Mouse (Mus musculus): ENCODE data around the gene Uqcrq. TPM values are rescaled to one million over a fixed set of nuclear protein-coding genes. Genes with fewer than 3 reads are reported as not detected.

Uqcrq gene
- total RNA-seq, 1 experiment, result 76.9 TPM

DNA sequence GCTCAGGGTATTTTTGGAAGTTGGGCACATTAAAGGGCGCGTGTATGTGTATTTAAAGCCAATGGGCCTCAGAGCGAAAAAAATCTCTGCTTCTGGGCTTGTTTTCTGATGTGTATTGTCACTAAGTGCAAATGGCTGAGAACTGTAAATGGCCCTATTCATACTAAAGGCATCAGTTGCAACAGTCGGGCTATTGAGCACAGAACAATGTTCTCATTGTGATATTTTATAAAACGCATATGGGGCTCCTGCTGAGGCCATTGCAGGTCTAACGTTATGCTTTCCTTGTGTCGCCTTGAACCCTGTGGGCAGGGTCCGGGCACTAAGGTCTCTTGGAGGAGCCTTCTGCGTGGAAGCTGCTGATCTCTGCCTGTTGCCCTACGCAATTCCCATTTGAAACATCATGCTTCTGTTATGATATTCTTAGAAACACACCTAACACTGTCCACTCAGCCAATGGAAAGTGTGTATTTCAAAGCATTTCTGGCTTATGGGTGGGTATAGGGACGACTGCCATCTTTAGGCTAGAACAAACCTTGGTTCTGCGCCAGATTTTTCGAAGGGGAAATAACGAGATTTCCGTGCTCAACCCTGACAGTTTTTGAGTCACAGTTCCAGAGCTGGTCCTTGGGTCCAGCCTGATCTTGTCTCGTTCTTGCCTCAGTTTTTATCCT lies 38.8 kb upstream of the Uqcrq start:
- Histone ChIP-seq H3K9ac (ENCODE audit: insufficient read depth, low read depth, low read length, poor library complexity, severe bottlenecking) (no peak overlapping the region), H3K4me1 (ENCODE audit: control insufficient read depth in 2 of 2, insufficient read depth in 2 of 2, low read length in 2 of 2, poor library complexity in 1 of 2) (peaks cover 3 to 5% of the 10 kb centered on the region in 2 experiments; a peak in 3 of 4 replicates), H3K27ac (ENCODE audit: insufficient read depth, low read depth, low read length, poor library complexity, severe bottlenecking) (no peak overlapping the region), H3K9me3 (ENCODE audit: control insufficient read depth, insufficient read depth, low read depth, low read length) (no peaks in the 10 kb centered on the region), H3K4me3 (ENCODE audit: insufficient read depth in 1 of 2, low read depth in 1 of 2, low read length in 2 of 2, poor library complexity in 1 of 2, severe bottlenecking in 1 of 2) (no peak overlapping the region), H3K36me3 (ENCODE audit: control insufficient read depth, insufficient read depth, low read length, poor library complexity, severe bottlenecking) (no peaks in the 10 kb centered on the region)
- TF ChIP-seq MAFK (IDR thresholded peaks at IDR 0.05; ENCODE audit: insufficient read depth, low read depth, low read length) (no peak), HCFC1 (IDR thresholded peaks at IDR 0.05; ENCODE audit: borderline replicate concordance, insufficient read depth, low read length) (no peak), ZC3H11A (IDR thresholded peaks at IDR 0.05; ENCODE audit: borderline replicate concordance, low read depth, low read length) (no peak), ZNF384 (IDR thresholded peaks at IDR 0.05; ENCODE audit: low read depth, low read length) (no peak), CHD2 (IDR thresholded peaks at IDR 0.05; ENCODE audit: low read depth, low read length) (no peak)
- in situ Hi-C loops (cut with MboI; ENCODE audit: low sequenced_read_pairs in 2 of 2, unreplicated experiment in 2 of 2), result no loop called here
- DNase-seq (ENCODE audit: low read depth, low spot score), result no peak

- no peaks in the 10 kb centered on the region for H3K36me3 ChIP-seq (ENCODE audit: control insufficient read depth, insufficient read depth, low read length, poor library complexity, severe bottlenecking)
- peak; percentile 80 for DNase-seq (ENCODE audit: low read depth, low spot score)
- no peak overlapping the region for H3K27ac ChIP-seq (ENCODE audit: insufficient read depth, low read depth, low read length, poor library complexity, severe bottlenecking)
- H3K4me3 ChIP-seq (ENCODE audit: insufficient read depth in 1 of 2, low read depth in 1 of 2, low read length in 2 of 2, poor library complexity in 1 of 2, severe bottlenecking in 1 of 2), result peak overlapping the region; percentile 62 to 71
- peak overlapping the region; percentile 62 for H3K9ac ChIP-seq (ENCODE audit: insufficient read depth, low read depth, low read length, poor library complexity, severe bottlenecking)
- in situ Hi-C loops (cut with MboI; ENCODE audit: low sequenced_read_pairs in 2 of 2, unreplicated experiment in 2 of 2), result no loop called here
- peaks cover 3 to 5% of the 10 kb centered on the region in 2 experiments; a peak in 3 of 4 replicates for H3K4me1 ChIP-seq (ENCODE audit: control insufficient read depth in 2 of 2, insufficient read depth in 2 of 2, low read length in 2 of 2, poor library complexity in 1 of 2)
- peak; percentile 67; the same call in 1 of the 2 replicates for TF ChIP-seq MAFK (IDR thresholded peaks at IDR 0.05; ENCODE audit: insufficient read depth, low read depth, low read length)
- TF ChIP-seq ZNF384 (IDR thresholded peaks at IDR 0.05; ENCODE audit: low read depth, low read length), result no peak
- TF ChIP-seq HCFC1 (IDR thresholded peaks at IDR 0.05; ENCODE audit: borderline replicate concordance, insufficient read depth, low read length), result peak; percentile 36; the same call in 1 of the 2 replicates
- no peaks in the 10 kb centered on the region for H3K9me3 ChIP-seq (ENCODE audit: control insufficient read depth, insufficient read depth, low read depth, low read length)
Measured at GRCm38 (mm10) chr11:53466231-53466971, 35.8 kb upstream of the Uqcrq start.

- in situ Hi-C loops (cut with MboI; ENCODE audit: low sequenced_read_pairs in 2 of 2, unreplicated experiment in 2 of 2), result no loop called here
- Histone ChIP-seq H3K9ac (ENCODE audit: insufficient read depth, low read depth, low read length, poor library complexity, severe bottlenecking) (peak overlapping the region; percentile 31; the same call in 1 of the 2 replicates), H3K4me3 (ENCODE audit: insufficient read depth in 1 of 2, low read depth in 1 of 2, low read length in 2 of 2, poor library complexity in 1 of 2, severe bottlenecking in 1 of 2) (peak overlapping the region; percentile 42 to 65; a peak in 3 of 4 replicates), H3K9me3 (ENCODE audit: control insufficient read depth, insufficient read depth, low read depth, low read length) (no peaks in the 10 kb centered on the region), H3K27ac (ENCODE audit: insufficient read depth, low read depth, low read length, poor library complexity, severe bottlenecking) (no peak overlapping the region), H3K36me3 (ENCODE audit: control insufficient read depth, insufficient read depth, low read length, poor library complexity, severe bottlenecking) (no peaks in the 10 kb centered on the region), H3K4me1 (ENCODE audit: control insufficient read depth in 2 of 2, insufficient read depth in 2 of 2, low read length in 2 of 2, poor library complexity in 1 of 2) (peaks cover 3 to 5% of the 10 kb centered on the region in 2 experiments; a peak in 3 of 4 replicates)
- no peak for DNase-seq (ENCODE audit: low read depth, low spot score)
- TF ChIP-seq HCFC1 (IDR thresholded peaks at IDR 0.05; ENCODE audit: borderline replicate concordance, insufficient read depth, low read length) (no peak), CHD2 (IDR thresholded peaks at IDR 0.05; ENCODE audit: low read depth, low read length) (no peak), ZNF384 (IDR thresholded peaks at IDR 0.05; ENCODE audit: low read depth, low read length) (no peak), ZC3H11A (IDR thresholded peaks at IDR 0.05; ENCODE audit: borderline replicate concordance, low read depth, low read length) (no peak), MAFK (IDR thresholded peaks at IDR 0.05; ENCODE audit: insufficient read depth, low read depth, low read length) (no peak)
Measured at GRCm38 (mm10) chr11:53463551-53464424, 33.2 kb upstream of the Uqcrq start.

GRCm38 (mm10) chr11:53461727-53462126 lies 31.1 kb upstream of the Uqcrq start:
- no peak for DNase-seq (ENCODE audit: low read depth, low spot score)
- in situ Hi-C loops (cut with MboI; ENCODE audit: low sequenced_read_pairs in 2 of 2, unreplicated experiment in 2 of 2), result no loop called here
- Histone ChIP-seq H3K9me3 (ENCODE audit: control insufficient read depth, insufficient read depth, low read depth, low read length) (no peaks in the 10 kb centered on the region), H3K4me1 (ENCODE audit: control insufficient read depth in 2 of 2, insufficient read depth in 2 of 2, low read length in 2 of 2, poor library complexity in 1 of 2) (peaks cover under 1 to 3% of the 10 kb centered on the region in 2 experiments; a peak in 3 of 4 replicates), H3K9ac (ENCODE audit: insufficient read depth, low read depth, low read length, poor library complexity, severe bottlenecking) (no peak overlapping the region), H3K4me3 (ENCODE audit: insufficient read depth in 1 of 2, low read depth in 1 of 2, low read length in 2 of 2, poor library complexity in 1 of 2, severe bottlenecking in 1 of 2) (no peak overlapping the region), H3K27ac (ENCODE audit: insufficient read depth, low read depth, low read length, poor library complexity, severe bottlenecking) (no peak overlapping the region), H3K36me3 (ENCODE audit: control insufficient read depth, insufficient read depth, low read length, poor library complexity, severe bottlenecking) (no peaks in the 10 kb centered on the region)
- TF ChIP-seq HCFC1 (IDR thresholded peaks at IDR 0.05; ENCODE audit: borderline replicate concordance, insufficient read depth, low read length) (no peak), MAFK (IDR thresholded peaks at IDR 0.05; ENCODE audit: insufficient read depth, low read depth, low read length) (no peak), CHD2 (IDR thresholded peaks at IDR 0.05; ENCODE audit: low read depth, low read length) (no peak), ZC3H11A (IDR thresholded peaks at IDR 0.05; ENCODE audit: borderline replicate concordance, low read depth, low read length) (no peak), ZNF384 (IDR thresholded peaks at IDR 0.05; ENCODE audit: low read depth, low read length) (no peak)

Data from ES-E14 (cell line).